Comparison of ENCODE assay signal across 7 mouse cellular contexts in the genomic region with DNA sequence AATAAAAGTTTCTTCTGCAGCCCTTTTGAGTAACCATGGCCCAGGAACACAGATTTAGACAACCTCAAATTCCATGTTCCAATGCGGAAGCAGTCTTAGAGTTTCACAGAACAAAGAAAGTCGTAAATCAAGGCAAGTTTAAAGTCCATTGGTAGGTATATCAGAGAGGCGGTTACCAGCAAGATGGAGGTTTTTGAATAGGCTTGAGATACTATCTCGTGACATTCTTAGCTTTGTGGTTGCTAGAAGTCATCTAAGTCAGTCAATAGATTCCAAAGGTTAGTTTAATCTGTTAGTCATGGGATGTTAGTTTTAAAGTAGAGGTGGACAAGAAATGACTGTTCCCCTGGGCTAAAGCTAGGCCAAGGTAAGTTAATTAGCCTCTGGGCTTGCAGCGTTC. TPM values are rescaled to one million over a fixed set of nuclear protein-coding genes. Genes with fewer than 3 reads are reported as not detected.
A peak's percentile ranks its signal among the peaks of the same experiment; 100 is the strongest.
DNase-seq lines count a peak whose midpoint lies in the region; ATAC-seq and TF ChIP-seq lines count a peak whose summit lies in the region.

Gene Fgd4 (minus strand): TSS at position 89 of the 400 bp plus-strand sequence.

- peak within 1 kb of the TSS; percentile 95 for H3K4me2 ChIP-seq in forebrain, embryonic 13.5 days
- H3K4me2 ChIP-seq in hindbrain, embryonic 12.5 days (replicated peaks) = peak within 1 kb of the TSS; percentile 94
- peak within 1 kb of the TSS; percentile 85 for H3K4me2 ChIP-seq in limb, embryonic 13.5 days (replicated peaks)

- H3K27me3 ChIP-seq in spleen, adult 2 months (ENCODE audit: control insufficient read depth, insufficient read depth, low read length) = peaks cover 7% of the 10 kb centered on the region
- no peaks in the 10 kb centered on the region for H3K27me3 ChIP-seq in forebrain, embryonic 13.5 days
- no peaks in the 10 kb centered on the region for H3K27me3 ChIP-seq in hindbrain, embryonic 12.5 days
- H3K27me3 ChIP-seq in limb, embryonic 13.5 days = no peaks in the 10 kb centered on the region
- H3K27me3 ChIP-seq in small intestine, adult 2 months (ENCODE audit: control insufficient read depth, insufficient read depth, low read length) = no peaks in the 10 kb centered on the region

- no peak for TF ChIP-seq CTCF in spleen, adult 2 months (IDR thresholded peaks at IDR 0.05; ENCODE audit: extremely low read depth, insufficient read depth, insufficient read length, insufficient replicate concordance)
- TF ChIP-seq CTCF in small intestine, adult 2 months (IDR thresholded peaks at IDR 0.05; ENCODE audit: extremely low read depth, insufficient read length, insufficient replicate concordance, low read depth, low read length) = no peak

- peak within 1 kb of the TSS; percentile 81 for H3K9ac ChIP-seq in forebrain, embryonic 13.5 days
- H3K9ac ChIP-seq in hindbrain, embryonic 12.5 days = peak within 1 kb of the TSS; percentile 78
- H3K9ac ChIP-seq in limb, embryonic 13.5 days = peak within 1 kb of the TSS; percentile 88

- DNase-seq in spleen, adult 2 months (ENCODE audit: low read depth in 1 of 2, low spot score in 2 of 2) = no peak
- no peak for DNase-seq in spleen, postnatal 10 days (ENCODE audit: low spot score in 2 of 2)
- DNase-seq in urinary bladder, postnatal 10 days (ENCODE audit: low spot score) = no peak

- H3K9me3 ChIP-seq in forebrain, embryonic 13.5 days (replicated peaks) = no peaks in the 10 kb centered on the region
- H3K9me3 ChIP-seq in hindbrain, embryonic 12.5 days (replicated peaks) = no peaks in the 10 kb centered on the region
- H3K9me3 ChIP-seq in limb, embryonic 13.5 days = no peaks in the 10 kb centered on the region

- peak within 1 kb of the TSS; percentile 56; the same call in 1 of the 2 replicates for H3K4me3 ChIP-seq in spleen, adult 2 months (ENCODE audit: extremely low read depth, insufficient read depth, insufficient read length)
- peak within 1 kb of the TSS; percentile 78 for H3K4me3 ChIP-seq in forebrain, embryonic 13.5 days
- peak within 1 kb of the TSS; percentile 70 for H3K4me3 ChIP-seq in hindbrain, embryonic 12.5 days
- peak within 1 kb of the TSS; percentile 77 for H3K4me3 ChIP-seq in limb, embryonic 13.5 days
- peak within 1 kb of the TSS; percentile 91 for H3K4me3 ChIP-seq in small intestine, adult 2 months (ENCODE audit: low read depth, low read length)

- 39% methylated on average over 5 of the region's 5 CpGs for WGBS in spleen, adult 2 months
- WGBS in forebrain, embryonic 13.5 days = 50% methylated on average over 5 of the region's 5 CpGs
- WGBS in hindbrain, embryonic 12.5 days = 47% methylated on average over 5 of the region's 5 CpGs
- 41% methylated on average over 5 of the region's 5 CpGs for WGBS in limb, embryonic 13.5 days
- WGBS in small intestine, adult 2 months = 15% methylated on average over 5 of the region's 5 CpGs

- H3K27ac ChIP-seq in spleen, adult 2 months (ENCODE audit: insufficient read depth, low read length) = no peak within 1 kb of the TSS
- H3K27ac ChIP-seq in forebrain, embryonic 13.5 days = no peak within 1 kb of the TSS
- H3K27ac ChIP-seq in hindbrain, embryonic 12.5 days = no peak within 1 kb of the TSS
- peak within 1 kb of the TSS; percentile 72; the same call in 1 of the 2 replicates for H3K27ac ChIP-seq in limb, embryonic 13.5 days
- H3K27ac ChIP-seq in small intestine, adult 2 months (ENCODE audit: insufficient read depth, low read depth, low read length) = peak within 1 kb of the TSS; percentile 99

- TF ChIP-seq POLR2A in spleen, adult 2 months (IDR thresholded peaks at IDR 0.05; ENCODE audit: low read depth, low read length) = no peak
- TF ChIP-seq POLR2A in small intestine, adult 2 months (IDR thresholded peaks at IDR 0.05; ENCODE audit: low read depth, low read length) = no peak

- no peaks in the 10 kb centered on the region for H3K36me3 ChIP-seq in spleen, adult 2 months (ENCODE audit: control insufficient read depth, insufficient read depth, low read length)
- H3K36me3 ChIP-seq in forebrain, embryonic 13.5 days (ENCODE audit: poor library complexity, severe bottlenecking) = no peaks in the 10 kb centered on the region
- H3K36me3 ChIP-seq in hindbrain, embryonic 12.5 days = no peaks in the 10 kb centered on the region
- H3K36me3 ChIP-seq in limb, embryonic 13.5 days = no peaks in the 10 kb centered on the region
- 0 out of 2 replicates have a peak, but pooled peaks cover under 1% of the 10 kb centered on the region for H3K36me3 ChIP-seq in small intestine, adult 2 months (ENCODE audit: control insufficient read depth, insufficient read depth, low read length)

- H3K4me1 ChIP-seq in spleen, adult 2 months (ENCODE audit: control insufficient read depth, insufficient read depth, insufficient read length) = peaks cover 6% of the 10 kb centered on the region; the same call in 1 of the 2 replicates
- peaks cover 9% of the 10 kb centered on the region for H3K4me1 ChIP-seq in forebrain, embryonic 13.5 days
- 0 out of 2 replicates have a peak, but pooled peaks cover 5% of the 10 kb centered on the region for H3K4me1 ChIP-seq in hindbrain, embryonic 12.5 days
- peaks cover 6% of the 10 kb centered on the region; the same call in 1 of the 2 replicates for H3K4me1 ChIP-seq in limb, embryonic 13.5 days
- 0 out of 2 replicates have a peak, but pooled peaks cover 2% of the 10 kb centered on the region for H3K4me1 ChIP-seq in small intestine, adult 2 months (ENCODE audit: control insufficient read depth, insufficient read depth, insufficient read length, low read length)

- no peak; the same call in 1 of the 2 replicates for ATAC-seq in forebrain, embryonic 13.5 days
- peak; percentile 4 for ATAC-seq in hindbrain, embryonic 12.5 days (ENCODE audit: low FRiP score)
- ATAC-seq in limb, embryonic 13.5 days (ENCODE audit: low FRiP score, low read depth) = peak; percentile 10; the same call in 1 of the 2 replicates

RNA-seq across cellular contexts. Expression of gene Fgd4, which starts in this region (rescaled TPM):
- 0.43 and 0.58 TPM in 2 replicates for polyA plus RNA-seq in spleen, adult 2 months (2012; rRNA removed)
- 28.9 and 30.0 TPM in 2 replicates for polyA plus RNA-seq in forebrain, embryonic 13.5 days (2015; fragmentation: Nextera tagmentation; extraction: Ambion mirVana)
- 23.6 and 24.7 TPM in 2 replicates for polyA plus RNA-seq in hindbrain, embryonic 12.5 days (2016; fragmentation: Nextera tagmentation; extraction: Ambion mirVana)
- 8.5 and 8.6 TPM in 2 replicates for polyA plus RNA-seq in limb, embryonic 13.5 days (2015; fragmentation: Nextera tagmentation; extraction: Ambion mirVana)
- 6.0 and 10.3 TPM in 2 replicates for polyA plus RNA-seq in small intestine, adult 2 months (2012; rRNA removed)

Comparison
In these comparisons a context has a peak if more than half of its experiments do, and no peak if none do; other contexts are left out.
1. H3K27ac ChIP-seq: peak in limb, embryonic 13.5 days (single experiment) and small intestine, adult 2 months (single experiment); none in spleen, adult 2 months (single experiment), forebrain, embryonic 13.5 days (single experiment) and hindbrain, embryonic 12.5 days (single experiment).
2. Peak in every context shown above with its lines, with median percentiles within 50 percentile points of each other: H3K4me3 ChIP-seq, H3K4me2 ChIP-seq and H3K9ac ChIP-seq.